Mouse (Mus musculus) heart, postnatal 10 days (tissue): ENCODE measurements around the gene Cntn2. TPM values are rescaled to one million over a fixed set of nuclear protein-coding genes. Genes with fewer than 3 reads are reported as not detected.
A peak's percentile ranks its signal among the peaks of the same experiment; 100 is the strongest.

Source experiments
- DNase-seq, 2 experiments: peaks; one replicate each; pipeline ENCODE4 v3.0.0; 2021
- intact Hi-C: fragments of 180-260 bp; cut with DNase I; formaldehyde crosslinking; loops from one replicate; pipeline ENCODE4 v1.15.1; 2025
- total RNA-seq, 2 experiments: library from RNA; stranded (reverse); gene quantifications; 2 replicates each; pipeline ENCODE4 v1.2.3; 2021

Cntn2 gene
- total RNA-seq, 2 experiments from 2014 or later, result 2.6 to 3.3 TPM

DNA sequence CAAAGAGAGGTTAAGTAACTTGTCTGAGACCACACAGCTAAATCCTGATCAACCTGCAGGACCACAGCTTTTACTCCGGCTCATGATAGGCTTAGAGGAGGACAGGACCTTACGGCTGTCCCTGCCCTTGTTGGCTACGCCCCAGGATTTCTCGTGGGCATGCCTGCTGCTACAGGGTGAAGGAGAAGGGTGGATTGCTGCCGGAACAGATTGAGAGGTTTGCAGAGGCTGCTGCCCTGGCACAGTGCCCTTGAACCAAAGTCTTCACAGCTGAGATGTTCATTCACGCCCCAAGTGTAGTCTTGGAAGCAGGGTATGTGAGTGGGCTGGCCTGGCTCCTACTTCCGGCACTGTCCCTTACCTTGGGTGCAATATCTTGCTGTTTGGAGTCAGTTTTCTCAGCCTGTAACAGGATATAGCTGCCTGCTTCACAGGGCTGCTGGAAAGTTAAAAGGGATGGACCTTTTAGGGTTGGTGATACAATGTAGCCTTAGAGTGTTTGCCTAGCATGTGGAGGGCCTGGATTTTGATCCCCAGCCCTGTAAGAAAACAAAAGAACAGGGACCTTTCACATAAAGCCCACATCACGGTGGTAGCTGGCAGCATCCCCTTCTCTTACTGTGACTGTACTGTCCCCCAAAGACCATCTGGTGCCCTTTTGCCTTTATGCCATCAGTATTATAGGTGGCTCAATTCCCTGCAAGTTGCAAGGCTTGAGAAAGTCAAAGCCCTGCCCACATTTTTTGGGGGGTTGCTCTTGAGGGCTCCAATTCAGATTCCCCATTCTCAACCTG lies 18.0 kb upstream of the Cntn2 start:
- intact Hi-C loops, result no loop called here
- DNase-seq, result peak; percentile 20 to 32

DNA sequence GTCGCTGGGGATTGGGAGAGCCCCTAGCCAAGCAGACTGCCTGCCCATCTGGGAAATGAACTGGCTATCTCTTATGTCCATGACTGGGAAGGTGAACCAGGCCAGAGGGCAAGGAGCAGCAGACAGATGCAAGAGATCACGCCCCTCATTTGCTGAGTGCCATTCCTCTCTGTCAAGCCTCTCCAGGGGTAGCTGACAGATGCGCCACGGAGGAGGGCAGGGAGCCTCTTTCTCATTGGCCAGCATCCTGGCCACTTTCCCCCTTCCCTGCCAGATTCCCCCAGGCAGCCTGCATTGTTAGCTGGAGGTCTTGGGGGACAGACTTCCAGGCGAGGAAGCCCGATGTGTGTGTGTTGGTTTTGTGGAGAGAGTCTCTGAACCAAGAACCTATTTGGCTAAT lies 16.0 kb upstream of the Cntn2 start:
- DNase-seq, result no peak
- intact Hi-C loops, result no loop called here

DNA sequence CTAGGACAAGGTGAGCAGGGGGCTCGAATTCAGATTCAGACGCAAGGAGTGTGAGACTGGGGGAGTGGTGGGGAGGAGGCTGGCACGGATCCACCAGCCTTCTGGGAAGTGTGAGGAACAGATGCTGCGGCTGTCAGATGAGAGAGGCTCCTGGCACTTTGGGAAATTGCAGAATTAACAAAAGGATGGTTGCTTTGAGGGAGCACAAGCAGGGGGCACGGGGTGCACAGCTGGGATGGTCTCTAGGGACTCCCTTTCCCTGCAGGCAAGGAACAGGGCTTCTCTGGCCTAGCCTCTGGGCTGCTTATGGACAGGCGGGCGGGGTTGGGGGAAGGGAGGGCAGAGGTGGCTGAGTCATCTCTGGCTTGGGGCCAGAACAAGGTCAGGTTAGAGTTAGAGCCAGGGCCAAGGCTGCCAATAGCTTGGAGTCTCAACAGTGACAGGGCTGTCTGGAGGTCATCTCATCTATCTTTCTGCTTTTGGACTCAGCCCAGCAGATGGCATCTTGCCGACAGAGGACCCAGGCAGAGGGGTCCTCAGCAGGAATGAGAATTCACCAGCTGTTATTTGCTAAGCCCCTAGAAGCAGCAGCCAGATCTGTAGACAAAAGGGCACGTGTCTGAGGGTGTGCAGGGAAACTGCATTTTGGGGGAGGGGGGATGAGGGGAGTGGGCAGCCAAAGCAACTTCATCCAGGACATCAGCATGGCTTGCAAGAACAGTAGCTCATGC lies 15.0 kb upstream of the Cntn2 start:
- intact Hi-C loops, result no loop called here
- DNase-seq, result peak; percentile 80 to 82

DNA sequence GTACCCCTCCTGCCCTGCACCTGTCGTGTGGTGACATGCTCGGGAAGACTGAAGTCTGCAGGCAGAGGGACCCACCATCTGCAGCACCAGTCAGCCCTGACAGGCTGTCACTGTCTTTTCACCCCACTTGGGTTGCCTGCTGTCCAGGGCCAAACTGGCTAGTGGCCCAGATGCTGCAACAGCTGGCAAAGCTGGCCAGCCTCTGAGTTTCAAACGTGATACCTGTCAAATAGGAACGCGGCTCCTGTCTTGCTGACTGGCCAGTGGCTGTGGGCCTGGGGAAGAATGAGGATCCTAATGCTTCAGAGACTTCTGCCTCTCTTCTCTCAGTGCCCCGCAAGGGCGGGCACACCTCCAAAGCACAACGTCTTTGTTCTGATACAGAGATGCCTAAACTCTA lies 733 bp upstream of the Cntn2 start:
- peak; percentile 30 to 62 for DNase-seq
- intact Hi-C loops, result no loop called here

DNA sequence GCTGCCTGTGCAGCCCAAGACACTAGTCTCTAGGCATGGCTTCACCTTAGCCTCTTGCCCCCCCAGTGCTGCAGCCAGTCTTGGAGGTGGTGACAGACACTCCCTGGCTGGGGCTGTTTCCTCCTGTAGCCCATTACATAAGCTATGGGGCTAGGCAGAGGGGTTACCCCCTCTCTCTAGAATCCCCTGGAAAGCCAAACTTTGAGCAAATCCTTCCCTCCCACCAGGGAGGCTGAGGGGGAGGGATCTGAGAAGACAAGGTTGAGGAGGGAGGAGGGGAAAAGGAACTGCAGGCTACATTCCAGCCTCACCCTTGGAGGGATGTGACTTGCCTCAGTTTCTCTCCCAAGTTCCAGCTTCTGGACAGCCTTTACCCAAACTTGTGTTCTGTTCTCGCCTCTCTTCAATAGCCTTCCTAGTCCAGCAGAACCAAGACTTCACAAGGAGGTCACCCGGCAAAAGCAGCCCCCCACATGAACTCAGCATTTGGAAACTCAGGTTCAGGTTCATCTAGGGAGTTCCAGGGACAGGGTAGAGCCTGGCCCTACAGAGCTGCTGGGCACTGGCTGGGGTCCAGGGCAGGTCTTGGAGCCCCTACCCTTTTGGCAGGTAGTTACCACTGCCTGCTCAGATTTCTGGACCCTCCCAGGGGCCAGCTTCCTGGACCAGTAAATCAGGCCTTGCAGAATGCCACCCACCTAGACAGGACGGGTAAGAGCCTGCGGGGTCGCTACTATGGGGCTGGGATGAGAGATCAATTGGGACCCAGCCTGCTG lies 1.0 kb downstream of the Cntn2 start:
- no peak for DNase-seq
- intact Hi-C loops, result no loop called here

DNA sequence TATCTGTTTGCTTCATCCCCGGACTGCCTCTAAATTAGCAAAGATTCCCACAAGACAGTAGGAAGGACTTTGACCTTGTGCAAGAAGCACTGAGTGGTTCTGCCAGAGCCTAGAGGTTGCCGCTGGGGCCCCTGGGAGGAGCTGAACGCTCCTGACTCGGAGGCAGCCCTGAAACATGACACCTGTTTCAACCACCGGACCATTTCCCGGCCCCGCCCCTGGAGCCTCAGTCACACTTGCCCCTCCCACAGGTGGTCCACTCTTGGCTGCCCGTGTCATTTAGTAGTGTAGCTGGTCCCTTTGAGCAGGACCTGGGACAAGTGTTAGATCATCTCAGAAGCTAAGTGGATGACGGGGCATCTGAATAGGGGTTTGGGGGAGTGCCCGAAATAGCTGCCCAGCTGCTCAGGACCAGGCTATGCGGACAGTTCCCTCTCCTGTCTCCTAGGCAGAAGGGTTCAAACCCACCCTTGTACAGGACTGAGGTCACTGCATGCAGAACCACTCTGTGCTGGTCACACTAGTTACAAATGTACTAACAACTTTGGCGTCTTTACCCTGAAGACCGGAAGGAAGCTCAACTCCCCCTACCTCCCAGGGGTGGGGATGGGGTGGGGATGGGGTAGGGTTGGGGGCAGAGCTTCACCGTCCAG lies 1.8 kb downstream of the Cntn2 start:
- intact Hi-C loops, result no loop called here
- peak; percentile 15 to 24 for DNase-seq

DNA sequence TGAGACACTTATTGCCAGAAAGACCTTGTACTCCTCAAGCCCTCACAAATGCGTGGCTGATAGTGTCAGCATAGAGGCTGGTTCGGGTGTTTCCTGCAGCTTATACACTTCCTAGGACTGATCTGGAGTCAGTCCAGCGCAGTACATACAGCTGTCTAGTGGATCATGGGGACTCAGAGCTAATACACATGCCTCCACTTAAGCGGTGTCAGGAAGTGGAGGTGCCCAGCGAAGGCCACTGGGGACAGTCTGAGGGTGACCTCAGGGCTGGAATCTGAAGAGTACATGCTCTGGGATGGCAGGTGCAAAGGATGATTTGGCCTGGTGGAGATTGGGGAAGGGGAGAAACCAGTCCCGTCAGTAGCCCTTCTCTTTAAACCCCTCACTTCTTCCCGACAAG lies 2.4 kb downstream of the Cntn2 start:
- DNase-seq, result no peak
- intact Hi-C loops, result no loop called here

DNA sequence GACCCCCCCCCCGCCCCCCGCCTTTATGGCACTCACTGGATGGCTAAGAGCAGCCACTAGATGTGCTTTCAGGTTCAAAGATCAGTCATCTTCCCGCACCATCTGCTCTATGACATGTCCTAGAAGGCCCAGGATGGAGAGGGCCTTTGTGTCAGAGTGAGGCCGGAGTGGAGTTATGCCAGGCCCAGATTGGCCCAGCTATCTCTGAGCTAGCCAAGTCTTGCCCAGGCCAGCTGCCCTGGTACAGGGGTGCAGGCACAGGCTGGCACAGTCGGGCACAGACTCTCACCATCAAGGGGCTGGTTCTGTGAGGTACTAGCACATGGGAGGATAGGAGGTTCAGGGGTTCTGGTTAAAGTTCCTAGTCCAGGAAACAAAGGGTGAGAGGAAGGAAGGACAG lies 5.3 kb downstream of the Cntn2 start:
- DNase-seq, result no peak
- intact Hi-C loops, result no loop called here

DNA sequence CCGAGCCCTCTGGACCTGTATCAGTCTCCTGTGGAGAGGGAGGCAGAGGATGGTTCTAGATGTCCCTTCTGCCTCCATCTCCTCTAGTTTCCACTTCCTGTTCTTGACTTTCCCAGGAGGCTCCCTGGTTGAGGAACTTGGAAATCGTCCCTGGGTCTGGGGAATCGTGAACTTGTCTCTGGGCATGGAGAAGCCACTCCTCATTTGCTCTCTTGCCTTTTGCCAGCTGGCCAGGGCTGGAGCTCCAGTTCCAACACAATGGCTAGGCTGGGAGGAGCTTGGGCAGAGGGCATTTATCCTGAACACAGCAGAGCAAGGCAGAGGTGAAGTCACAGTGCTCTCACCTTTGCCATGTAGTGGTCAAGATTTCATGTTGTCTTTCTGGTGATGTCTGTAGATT lies 6.6 kb downstream of the Cntn2 start:
- DNase-seq, result no peak
- intact Hi-C loops, result no loop called here

DNA sequence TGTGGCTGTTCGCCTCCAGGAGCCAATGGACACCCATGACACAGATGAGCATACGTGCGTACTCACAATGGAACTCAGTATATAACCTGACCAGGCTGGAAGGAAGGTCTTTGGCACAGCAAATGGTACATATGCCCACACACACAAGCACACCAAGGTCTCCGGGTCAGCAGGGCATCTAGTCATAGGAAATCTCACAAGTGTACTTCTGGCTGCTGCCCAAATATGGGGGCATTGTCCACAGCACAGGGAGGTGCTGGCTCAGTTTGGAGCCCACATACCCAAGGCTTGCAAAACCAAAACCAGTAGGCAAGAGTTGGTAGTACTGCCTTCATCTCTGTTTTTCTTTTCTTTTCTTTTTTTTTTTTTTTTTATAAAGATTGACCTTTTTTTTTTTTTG lies 7.5 kb downstream of the Cntn2 start:
- no peak for DNase-seq
- intact Hi-C loops, result no loop called here

DNA sequence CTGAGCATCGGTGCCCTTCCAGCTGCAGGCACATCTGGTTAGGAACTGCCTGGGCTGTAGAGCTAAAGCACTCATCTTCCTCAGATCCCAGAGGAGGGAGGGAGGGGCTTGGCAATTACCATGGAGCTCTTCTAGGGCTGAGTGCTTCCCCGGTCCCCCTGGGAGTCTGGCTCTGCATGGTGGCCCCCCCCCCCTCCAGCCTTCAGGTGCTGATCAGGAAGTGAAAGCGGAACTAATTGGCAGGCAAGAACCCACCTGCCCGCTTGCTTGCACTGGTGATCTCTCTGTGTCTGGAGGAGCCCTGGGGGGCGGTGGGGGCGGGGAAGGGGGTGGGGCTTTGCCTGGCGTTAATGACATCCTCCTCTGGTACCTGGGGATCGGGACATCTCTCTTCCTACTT lies 9.2 kb downstream of the Cntn2 start:
- intact Hi-C loops, result no loop called here
- DNase-seq, result no peak

DNA sequence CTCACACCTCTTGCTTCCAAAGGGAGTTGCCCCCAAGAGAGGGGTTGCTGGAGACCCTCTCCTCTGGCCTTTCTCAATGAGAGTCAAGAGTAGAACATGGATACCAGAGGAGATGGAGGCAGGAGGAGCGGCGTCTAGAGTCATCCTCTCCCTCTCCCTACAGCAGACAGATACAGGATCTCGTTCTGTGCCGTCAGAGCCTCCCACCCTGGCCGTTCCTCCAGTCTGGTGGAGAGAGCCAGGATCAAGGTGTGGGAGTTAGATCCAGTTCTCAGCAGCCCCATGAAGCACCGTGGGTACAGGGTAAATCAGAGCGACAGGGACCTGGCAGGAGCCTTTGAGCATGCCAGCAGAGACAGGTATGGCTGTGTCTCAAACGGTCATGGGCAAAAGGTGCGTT lies 10.5 kb downstream of the Cntn2 start:
- no peak for DNase-seq
- intact Hi-C loops, result no loop called here

DNA sequence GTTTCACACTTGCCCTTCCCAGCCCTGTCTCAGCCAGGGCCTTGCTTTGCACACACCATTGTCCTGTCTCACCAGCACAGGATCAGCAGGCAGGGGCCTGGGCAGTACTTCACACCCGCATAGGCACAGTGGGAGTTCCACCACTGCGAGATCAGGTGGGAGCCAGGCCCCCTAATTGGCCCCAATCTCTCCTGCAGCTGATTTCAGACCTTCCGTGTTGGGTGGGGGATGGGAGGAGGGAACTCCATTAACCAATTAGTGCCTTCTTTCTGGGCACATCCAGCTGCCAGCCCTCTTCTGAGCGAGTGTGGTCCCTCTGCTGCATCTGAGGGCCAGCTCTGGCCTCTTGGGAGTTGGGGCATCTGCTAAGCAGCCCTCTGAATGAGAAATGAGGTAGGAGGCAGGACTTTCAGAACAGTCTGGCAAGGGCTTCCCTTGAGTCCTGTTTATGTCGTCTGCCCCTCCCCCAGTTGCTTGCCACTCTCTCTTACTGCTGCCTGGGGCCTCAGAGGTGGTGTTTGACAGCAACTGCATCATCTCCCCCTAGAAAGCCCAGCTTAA lies 12.3 kb downstream of the Cntn2 start:
- intact Hi-C loops, result no loop called here
- DNase-seq, result no peak

DNA sequence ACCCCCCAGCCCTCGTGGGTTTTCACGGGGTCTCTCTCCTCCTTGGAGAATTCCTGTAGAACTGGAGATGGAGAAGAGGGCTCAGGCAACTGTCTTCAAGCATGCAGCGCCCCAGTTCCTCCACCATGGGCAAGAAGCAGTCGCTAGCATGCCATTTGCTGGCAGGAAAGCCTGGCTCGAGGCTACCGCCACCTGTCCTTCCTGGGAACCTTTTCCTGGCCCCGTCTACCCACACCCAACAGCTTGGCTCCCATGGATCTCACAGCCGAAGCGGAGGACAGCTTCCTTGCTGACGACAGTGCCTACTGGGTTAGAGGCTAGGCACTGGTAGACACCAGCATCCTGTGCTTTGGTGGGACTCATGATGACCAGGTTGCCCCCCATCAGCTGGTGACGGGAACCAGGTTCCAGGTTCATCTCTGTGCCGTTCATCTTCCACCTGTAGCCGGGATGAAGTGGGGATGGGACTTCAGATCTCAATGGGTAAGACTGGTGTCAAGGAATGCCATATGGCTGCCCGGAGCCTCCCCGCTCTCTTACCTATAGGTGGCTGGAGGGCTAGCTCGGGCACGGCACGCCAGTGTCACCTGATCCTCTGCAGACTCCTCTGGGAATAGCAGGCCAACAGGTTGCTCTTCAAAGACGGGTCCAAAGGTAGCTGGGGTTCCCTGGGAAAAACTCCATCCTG lies 14.3 kb downstream of the Cntn2 start:
- intact Hi-C loops, result loop anchor here (10.0 kb wide), 1 partner anchor 216 kb away; the partner anchor contains the start of gene Nfasc

DNA sequence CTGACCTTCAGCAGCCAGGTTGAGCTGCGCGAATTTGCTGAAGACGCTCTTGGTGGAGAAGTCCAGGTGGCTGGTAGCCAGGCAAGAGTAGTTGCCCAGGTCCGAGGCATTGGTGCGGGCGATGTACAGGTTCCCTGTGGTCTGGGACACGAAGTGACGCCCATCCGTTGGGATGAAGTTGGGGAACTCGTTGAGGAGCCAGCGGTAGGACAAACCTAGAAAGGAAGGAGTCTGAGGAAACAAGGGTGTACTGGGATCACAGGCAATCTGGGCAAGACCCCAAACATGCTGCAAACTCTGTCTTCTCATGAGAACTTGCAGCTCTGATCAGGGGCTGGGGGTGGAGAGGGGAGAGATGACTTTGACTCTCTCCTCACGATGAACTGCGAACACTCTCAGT lies 15.0 kb downstream of the Cntn2 start:
- intact Hi-C loops, result loop anchor here (10.0 kb wide), 1 partner anchor 217 kb away; the partner anchor contains the start of gene Nfasc
- DNase-seq, result no peak

More for the DNA sequence above, 14.3 kb downstream of the Cntn2 start:
- DNase-seq, result no peak

DNA sequence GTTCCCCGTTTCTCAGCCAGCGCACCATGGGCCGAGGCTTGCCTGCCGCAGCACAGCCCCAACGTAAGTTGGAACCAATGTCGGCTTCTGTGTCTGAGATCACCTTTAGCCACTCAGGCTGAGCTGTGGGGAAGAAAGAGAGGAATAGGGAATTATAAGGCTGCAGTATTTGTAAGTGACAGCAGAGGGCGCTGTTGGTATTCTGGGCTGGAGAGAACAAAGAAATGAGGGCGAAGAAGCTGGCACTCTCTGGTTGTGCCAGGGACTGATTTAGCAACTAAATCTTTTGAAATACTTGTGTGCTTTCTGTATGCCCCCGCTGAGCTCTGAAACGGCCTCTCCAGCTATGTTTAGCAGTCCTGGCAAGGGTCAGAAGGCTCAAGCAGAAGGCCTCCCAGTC lies 17.2 kb downstream of the Cntn2 start:
- intact Hi-C loops, result loop anchor here (1.0 to 10.0 kb wide), 2 partner anchors 68 to 219 kb away; partner anchors contain the start of gene Nfasc
- peak; percentile 71 to 83 for DNase-seq

DNA sequence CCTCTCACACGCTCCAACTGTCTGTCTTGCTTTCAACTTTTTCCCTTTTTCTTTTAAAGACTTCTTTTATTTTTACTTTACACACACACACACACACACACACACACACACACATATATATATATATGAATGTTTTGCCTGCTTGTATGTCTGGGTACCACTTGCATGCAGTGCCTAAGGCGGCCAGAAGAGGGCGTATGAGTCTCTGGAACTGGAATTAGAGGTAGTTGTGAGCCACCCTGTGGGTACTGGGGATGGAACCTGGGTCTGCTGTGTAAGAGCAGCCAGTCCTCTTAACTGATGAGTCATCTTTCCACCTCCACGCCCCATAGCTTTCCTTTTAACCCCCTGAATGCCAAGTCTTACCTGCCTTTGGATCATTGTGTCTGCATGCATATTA lies 19.1 kb downstream of the Cntn2 start:
- intact Hi-C loops, result loop anchor here (5.0 to 10.0 kb wide), 2 partner anchors 157 to 221 kb away; partner anchors contain the start of gene Nfasc
- peak in 1 of 2 experiments; percentile 33 for DNase-seq

DNA sequence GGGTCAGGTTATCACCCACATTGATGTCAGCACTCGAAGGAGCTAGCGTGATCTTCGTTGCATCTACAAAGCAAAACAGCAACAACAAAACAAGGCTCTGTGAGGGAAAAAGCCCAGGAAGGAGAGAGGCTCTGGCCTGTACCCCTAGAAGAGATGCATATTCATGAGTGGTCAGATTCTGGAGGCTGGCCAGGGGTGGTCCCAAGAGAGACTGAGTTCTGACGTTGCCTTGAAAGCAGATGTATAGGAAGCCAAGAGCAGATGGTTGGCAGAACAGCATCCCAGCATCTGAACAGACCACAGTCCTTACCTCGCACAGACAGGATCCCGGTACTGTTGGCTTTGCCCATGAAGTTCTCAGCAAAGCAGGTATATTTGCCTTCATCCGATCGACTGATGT lies 20.0 kb downstream of the Cntn2 start:
- intact Hi-C loops, result loop anchor here (5.0 to 10.0 kb wide), 2 partner anchors 156 to 222 kb away; partner anchors contain the start of gene Nfasc
- DNase-seq, result no peak

DNA sequence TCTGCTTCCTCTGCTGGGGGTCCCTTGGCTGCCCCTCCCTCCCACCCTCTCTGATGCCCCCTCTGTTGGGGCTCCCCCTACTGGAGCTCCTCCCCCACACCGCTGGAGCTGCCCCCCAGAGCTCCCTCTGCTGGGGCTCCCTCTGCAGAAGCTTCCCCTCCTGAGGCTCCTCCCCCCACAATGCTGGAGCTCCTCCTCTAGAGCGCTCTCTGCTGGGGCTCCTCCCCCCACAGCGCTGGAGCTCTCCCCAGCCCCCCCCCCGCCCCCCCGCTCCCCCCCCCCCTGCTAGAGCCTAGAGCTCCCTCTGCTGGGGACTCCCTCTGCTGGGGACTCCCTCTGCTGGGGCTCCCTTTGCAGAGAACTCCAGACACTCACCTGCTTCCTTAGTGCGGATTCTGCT lies 22.3 kb downstream of the Cntn2 start:
- intact Hi-C loops, result loop anchor here (5.0 to 10.0 kb wide), 2 partner anchors 153 to 224 kb away; partner anchors contain the start of gene Nfasc

More for the DNA sequence above, 22.3 kb downstream of the Cntn2 start:
- DNase-seq, result peak; percentile 43 to 61
